Mouse (Mus musculus) layer of hippocampus, postnatal 25 days (tissue): ENCODE measurements around the gene Oaz3. TPM values are rescaled to one million over a fixed set of nuclear protein-coding genes. Genes with fewer than 3 reads are reported as not detected.

Source experiments
- DNase-seq, 2 experiments: peaks; one replicate each; pipeline ENCODE4 v3.0.0; 2022; ENCODE audit warnings: mixed read lengths in 2 of 2, low spot score in 1 of 2; ENCODE audit errors: extremely low spot score in 1 of 2
- total RNA-seq, 2 experiments: library from RNA; stranded (reverse); gene quantifications; 2 replicates each; pipeline ENCODE4 v1.2.3; 2021

Oaz3 gene
- total RNA-seq, 2 experiments from 2014 or later, result not detected

- DNase-seq, result no peak
These were observed 52.7 kb downstream of the Oaz3 start for GRCm38 (mm10) chr3:94391001-94391400.

GRCm38 (mm10) chr3:94389420-94389819 is 54.3 kb downstream of the Oaz3 start:
- no peak for DNase-seq

GRCm38 (mm10) chr3:94388047-94388446 is 55.7 kb downstream of the Oaz3 start:
- no peak for DNase-seq

GRCm38 (mm10) chr3:94387391-94387790 is 56.3 kb downstream of the Oaz3 start:
- no peak for DNase-seq

- no peak for DNase-seq
These were observed 57.0 kb downstream of the Oaz3 start for GRCm38 (mm10) chr3:94386671-94387070.

- no peak for DNase-seq
These were observed 60.2 kb downstream of the Oaz3 start for GRCm38 (mm10) chr3:94383476-94383875.

Other genes starting within 250 kb of the Oaz3 start
- gene Gm5286, start 247.2 kb downstream of the Oaz3 start, total RNA-seq, result not detected
- not detected for gene Gm4778, start 179.9 kb downstream of the Oaz3 start, total RNA-seq
- 10 to 100 TPM; 24.0 to 26.6 TPM for gene Them4, start 133.8 kb downstream of the Oaz3 start, total RNA-seq
- not detected for gene Them5, start 101.8 kb downstream of the Oaz3 start, total RNA-seq
- gene C2cd4d, start 81.5 kb downstream of the Oaz3 start, total RNA-seq, result under 1 TPM; 0.54 to 0.56 TPM
- gene Rorc, start 71.1 kb downstream of the Oaz3 start, total RNA-seq, result under 1 TPM; 0.52 to 0.57 TPM
- 1 to 10 TPM in 1 of 2 experiments, under 1 TPM in 1; 0.99 to 1.1 TPM for gene Lingo4, start 45.4 kb downstream of the Oaz3 start, total RNA-seq
- gene Tdrkh, start 30.6 kb downstream of the Oaz3 start, total RNA-seq, result 10 to 100 TPM; 44.1 TPM
- 10 to 100 TPM; 42.1 to 46.8 TPM for gene Mrpl9, start 597 bp downstream of the Oaz3 start, total RNA-seq
- 100 to 1,000 TPM; 165 to 198 TPM for gene Celf3, start 34.4 kb upstream of the Oaz3 start, total RNA-seq
- gene Riiad1, start 36.4 kb upstream of the Oaz3 start, total RNA-seq, result 1 to 10 TPM; 5.8 to 6.9 TPM
- gene Snx27, start 138.8 kb upstream of the Oaz3 start, total RNA-seq, result 100 to 1,000 TPM in 1 of 2 experiments, 10 to 100 TPM in 1; 96.6 to 103 TPM
- gene Gm10972, start 199.2 kb upstream of the Oaz3 start, total RNA-seq, result not detected
- 1 to 10 TPM; 2.0 to 2.2 TPM for gene Tuft1, start 215.0 kb upstream of the Oaz3 start, total RNA-seq
- 1 to 10 TPM in 1 of 2 experiments, not detected in 1; 1.0 TPM for gene Selenbp2, start 249.6 kb upstream of the Oaz3 start, total RNA-seq